Mouse (Mus musculus) intestine, postnatal 0 days (tissue): ENCODE measurements around the gene Vps13c. TPM values are rescaled to one million over a fixed set of nuclear protein-coding genes. Genes with fewer than 3 reads are reported as not detected.

Experiments
- ATAC-seq: fragments of 200-750 bp; cut with Nextera tagmentation; 2 replicates; pipeline ENCODE4 v1.8.0; 2017; ENCODE audit warnings: mild to moderate bottlenecking, moderate TSS enrichment, moderate library complexity
- H3K27ac ChIP-seq: fragments of 300-500 bp; sonication (generic); 2 replicates; pipeline ENCODE4 v1.5.1; 2014; ENCODE audit warnings: mild to moderate bottlenecking, low read depth, low read length, moderate library complexity
- H3K27me3 ChIP-seq: fragments of 300-500 bp; sonication (generic); replicated peaks from 2 replicates; pipeline ENCODE4 v1.6.1; 2014; ENCODE audit warnings: low read length, mixed read lengths; ENCODE audit not compliant: control insufficient read depth, insufficient read depth
- H3K36me3 ChIP-seq: fragments of 300-500 bp; sonication (generic); 2 replicates; pipeline ENCODE4 v1.6.1; 2014; ENCODE audit warnings: mild to moderate bottlenecking, moderate library complexity; ENCODE audit not compliant: control insufficient read depth, insufficient read depth
- H3K4me1 ChIP-seq: fragments of 300-500 bp; sonication (generic); replicated peaks from 2 replicates; pipeline ENCODE4 v1.6.1; 2014; ENCODE audit warnings: antibody characterized with exemption, low read length, mixed read lengths; ENCODE audit not compliant: control insufficient read depth, insufficient read depth
- H3K4me2 ChIP-seq: fragments of 300-500 bp; sonication (generic); replicated peaks from 2 replicates; pipeline ENCODE4 v1.6.1; 2014; ENCODE audit warnings: low read depth, mild to moderate bottlenecking, moderate library complexity
- H3K4me3 ChIP-seq: fragments of 300-500 bp; sonication (generic); 2 replicates; pipeline ENCODE4 v1.5.1; 2014; ENCODE audit warnings: low read depth, low read length
- H3K9ac ChIP-seq: fragments of 300-500 bp; sonication (generic); 2 replicates; pipeline ENCODE4 v1.6.1; 2014; ENCODE audit warnings: mild to moderate bottlenecking, low read depth, low read length
- H3K9me3 ChIP-seq: fragments of 300-500 bp; sonication (generic); 2 replicates; pipeline ENCODE4 v1.6.1; 2016; ENCODE audit warnings: mixed run types; ENCODE audit not compliant: control insufficient read depth
- CTCF ChIP-seq: sonication (generic); IDR thresholded peaks from 2 replicates; pipeline ENCODE4 v1.5.1; 2016; ENCODE audit warnings: low read depth, mild to moderate bottlenecking, control low read depth, antibody characterized with exemption, moderate library complexity
- WGBS: fragments of 180-500 bp; shearing (Covaris S2); extraction: QIAGEN DNeasy Blood & Tissue Kit; methylation state at CpG from one replicate; pipeline ENCODE4 v1.1.7; 2014; 5-methylcytosine and 5-hydroxymethylcytosine counted together
- polyA plus RNA-seq: library from polyadenylated mRNA; unstranded; fragments of >200 nt; fragmentation: Nextera tagmentation; extraction: Ambion mirVana; gene quantifications from 2 replicates; pipeline ENCODE4 v1.2.1, GENCODE M21; 2015

Gene Vps13c
- polyA plus RNA-seq, result 2.6 and 3.5 TPM in 2 replicates

DNA sequence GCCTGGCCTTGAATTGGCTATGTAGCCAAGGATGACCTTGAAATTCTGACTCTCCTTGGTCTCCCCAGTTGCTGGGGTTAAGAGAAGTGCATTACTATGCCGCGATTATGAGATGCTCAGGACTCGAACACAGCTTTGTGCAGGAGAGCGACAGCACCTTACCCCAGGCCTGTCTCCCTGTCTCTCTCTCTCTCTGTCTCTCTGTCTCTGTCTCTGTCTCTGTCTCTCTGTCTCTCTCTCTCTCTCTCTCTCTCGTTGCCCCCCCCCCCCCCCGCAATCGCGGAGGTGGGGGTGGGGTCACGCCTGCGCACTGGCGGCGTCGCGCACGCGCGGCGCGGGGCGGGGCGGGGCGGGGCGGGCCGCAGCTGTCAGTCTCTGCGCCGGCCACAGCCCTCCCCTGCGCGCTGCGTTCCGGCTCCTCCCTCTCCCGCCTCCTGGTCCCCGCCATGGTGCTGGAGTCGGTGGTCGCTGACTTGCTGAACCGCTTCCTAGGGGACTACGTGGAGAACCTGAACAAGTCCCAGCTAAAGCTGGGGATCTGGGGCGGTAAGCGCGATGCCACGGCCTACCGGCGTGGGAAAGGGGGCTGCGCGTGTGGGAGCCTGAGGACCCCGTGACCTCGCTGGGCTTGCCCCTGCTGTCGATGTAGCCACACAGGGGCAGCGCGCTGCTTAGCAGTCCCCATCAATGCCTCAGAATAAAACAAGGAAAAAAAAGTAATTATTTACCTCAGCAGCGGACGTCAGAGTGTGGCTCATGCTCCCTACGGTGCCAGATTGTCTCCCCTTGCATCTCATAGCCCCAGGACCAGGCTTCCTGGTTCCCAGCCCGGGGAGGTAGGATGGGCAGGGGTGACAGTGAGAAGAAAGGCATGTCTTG, at the start of gene Vps13c:
Vps13c (plus strand) TSS at position 416 of the 879 bp plus-strand sequence.
- no peaks in the 10 kb centered on the region for H3K4me1 ChIP-seq
- under 1% methylated on average over 40 of the region's 53 CpGs for WGBS
- 0 out of 2 replicates have a peak, but pooled peaks have one; percentile 6 for TF ChIP-seq CTCF
- H3K27ac ChIP-seq, result no peak within 1 kb of the TSS
- H3K27me3 ChIP-seq, result no peaks in the 10 kb centered on the region
- H3K9ac ChIP-seq, result peak within 1 kb of the TSS; percentile 73
- H3K4me2 ChIP-seq, result peak within 1 kb of the TSS; percentile 90
- peak; percentile 96 for ATAC-seq
- H3K4me3 ChIP-seq, result peak within 1 kb of the TSS; percentile 86
- no peaks in the 10 kb centered on the region for H3K36me3 ChIP-seq
- no peaks in the 10 kb centered on the region for H3K9me3 ChIP-seq

DNA sequence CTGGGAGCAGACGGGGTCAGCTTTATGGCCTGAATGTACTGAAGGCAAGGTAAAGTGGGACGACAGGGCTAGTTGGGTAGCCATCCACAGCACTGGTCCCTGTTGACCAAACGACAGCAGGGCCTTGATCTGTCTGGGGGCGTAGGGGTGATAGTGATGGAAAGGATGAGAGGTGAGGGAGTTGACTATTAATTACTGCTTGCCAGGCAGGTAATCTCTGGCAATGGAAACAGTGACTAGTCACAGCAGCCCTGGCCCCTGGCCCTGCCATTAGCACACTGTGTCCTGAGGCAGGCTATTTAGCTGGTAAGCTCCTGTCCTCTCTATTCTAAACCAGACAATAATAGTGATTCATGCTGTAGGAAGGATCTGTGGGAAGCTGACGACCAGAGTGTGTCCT, 47.8 kb upstream of the Vps13c start:
- Histone ChIP-seq H3K27ac (no peak overlapping the region), H3K4me3 (no peak overlapping the region), H3K9me3 (no peaks in the 10 kb centered on the region), H3K27me3 (no peaks in the 10 kb centered on the region), H3K36me3 (no peaks in the 10 kb centered on the region), H3K4me1 (no peaks in the 10 kb centered on the region), H3K4me2 (no peak overlapping the region), H3K9ac (no peak overlapping the region)
- ATAC-seq, result no peak
- WGBS, result 70% methylated on average over 5 of the region's 5 CpGs
- no peak for TF ChIP-seq CTCF

DNA sequence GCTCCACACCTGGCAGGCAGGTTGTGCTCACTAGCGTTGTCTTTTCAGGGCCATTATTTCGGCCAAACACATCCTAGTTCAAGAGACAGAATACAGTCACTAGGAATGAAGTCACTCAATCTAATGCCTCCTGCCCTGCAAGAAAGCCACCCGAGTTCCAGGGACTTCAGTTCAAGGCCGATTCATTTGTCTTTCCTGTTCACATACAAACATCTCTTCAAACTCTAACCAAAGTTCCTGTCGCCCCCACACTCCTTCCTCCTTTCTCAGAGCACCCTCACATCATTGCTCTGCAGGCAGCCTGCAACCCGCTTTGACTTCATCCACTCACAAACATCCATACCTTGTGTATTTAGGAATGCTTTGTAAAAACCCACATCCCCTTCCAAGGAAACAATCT, 46.7 kb upstream of the Vps13c start:
- H3K4me2 ChIP-seq, result no peak overlapping the region
- 66% methylated on average over 6 of the region's 6 CpGs for WGBS
- H3K4me1 ChIP-seq, result no peaks in the 10 kb centered on the region
- no peak overlapping the region for H3K27ac ChIP-seq
- ATAC-seq, result no peak
- no peak for TF ChIP-seq CTCF
- no peak overlapping the region for H3K4me3 ChIP-seq
- H3K9me3 ChIP-seq, result no peaks in the 10 kb centered on the region
- no peak overlapping the region for H3K9ac ChIP-seq
- no peaks in the 10 kb centered on the region for H3K36me3 ChIP-seq
- H3K27me3 ChIP-seq, result no peaks in the 10 kb centered on the region

DNA sequence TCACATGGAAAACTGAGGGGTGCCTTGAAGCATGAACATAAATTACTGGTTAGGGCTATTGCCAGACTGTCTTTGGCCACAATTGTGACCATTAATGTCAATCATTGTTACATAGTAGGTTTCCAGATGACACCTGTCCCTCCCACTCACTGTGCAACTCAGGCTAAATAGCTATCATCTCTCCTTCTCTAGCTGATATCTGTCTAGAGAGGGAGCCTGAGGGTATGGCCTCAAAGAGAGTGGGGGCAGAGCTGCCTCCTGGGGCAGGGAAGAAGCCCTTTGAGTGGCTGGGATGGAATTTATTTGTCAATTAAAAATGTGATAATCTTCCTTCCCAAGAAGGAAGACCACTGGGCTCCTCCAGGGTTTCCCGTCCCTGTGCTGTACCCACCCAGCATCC, 46.0 kb upstream of the Vps13c start:
- ATAC-seq, result no peak
- H3K9ac ChIP-seq, result no peak overlapping the region
- no peaks in the 10 kb centered on the region for H3K9me3 ChIP-seq
- H3K4me2 ChIP-seq, result no peak overlapping the region
- H3K4me3 ChIP-seq, result no peak overlapping the region
- TF ChIP-seq CTCF, result no peak
- no peaks in the 10 kb centered on the region for H3K27me3 ChIP-seq
- no peak overlapping the region for H3K27ac ChIP-seq
- peaks cover 2% of the 10 kb centered on the region; the same call in 1 of the 2 replicates for H3K4me1 ChIP-seq
- WGBS, result 77% methylated on average over 1 of the region's 1 CpGs
- H3K36me3 ChIP-seq, result no peaks in the 10 kb centered on the region

DNA sequence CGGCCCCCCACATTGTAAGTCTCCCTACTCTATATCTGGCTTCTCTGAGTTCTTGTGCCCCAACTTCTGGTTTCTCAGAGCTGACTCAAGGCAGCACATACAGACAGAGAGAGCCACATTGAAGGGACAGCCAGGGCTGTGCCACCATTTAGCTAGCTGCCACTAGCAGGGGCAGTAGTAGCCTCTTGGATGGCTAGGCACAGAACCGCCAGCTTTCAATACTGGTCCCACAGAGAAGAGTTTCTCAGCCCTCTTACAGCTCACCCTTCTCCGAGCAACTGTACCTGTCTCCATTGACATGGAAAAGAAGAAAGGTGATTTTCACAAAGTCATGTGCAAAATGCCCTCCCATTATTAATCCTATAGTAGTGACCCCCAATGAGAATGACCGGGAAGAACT, 45.5 kb upstream of the Vps13c start:
- no peak for TF ChIP-seq CTCF
- 75% methylated on average over 4 of the region's 4 CpGs for WGBS
- H3K9me3 ChIP-seq, result no peaks in the 10 kb centered on the region
- no peaks in the 10 kb centered on the region for H3K27me3 ChIP-seq
- H3K36me3 ChIP-seq, result no peaks in the 10 kb centered on the region
- H3K4me1 ChIP-seq, result peaks cover 4% of the 10 kb centered on the region; the same call in 1 of the 2 replicates
- H3K4me3 ChIP-seq, result no peak overlapping the region
- no peak overlapping the region for H3K4me2 ChIP-seq
- no peak overlapping the region for H3K9ac ChIP-seq
- H3K27ac ChIP-seq, result no peak overlapping the region
- no peak for ATAC-seq

DNA sequence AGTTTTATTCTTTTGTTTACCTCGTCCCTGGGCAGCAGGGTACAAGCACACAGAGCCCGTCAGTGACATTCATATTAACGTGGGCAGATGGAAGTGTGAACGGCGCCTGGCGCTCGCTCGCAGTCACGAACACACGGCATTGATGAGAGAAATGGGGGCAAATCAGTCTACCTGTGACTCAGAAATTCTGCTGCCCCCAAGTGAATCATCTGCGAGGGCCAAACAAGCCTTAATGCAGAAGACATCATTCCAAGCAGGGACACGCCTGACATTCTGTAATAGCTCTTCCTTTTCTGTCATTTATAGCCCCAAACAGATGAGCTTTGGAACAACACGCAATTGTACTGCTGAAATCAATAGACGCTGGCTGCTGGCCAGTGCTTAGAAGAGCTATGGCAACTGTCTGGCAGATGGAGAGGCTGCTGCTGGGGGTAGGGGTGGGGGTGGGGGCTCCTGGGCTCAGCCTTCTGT, 45.0 kb upstream of the Vps13c start:
- no peak overlapping the region for H3K4me2 ChIP-seq
- H3K9ac ChIP-seq, result no peak overlapping the region
- no peak for TF ChIP-seq CTCF
- no peak overlapping the region for H3K4me3 ChIP-seq
- H3K4me1 ChIP-seq, result peaks cover 4% of the 10 kb centered on the region; the same call in 1 of the 2 replicates
- 50% methylated on average over 14 of the region's 14 CpGs for WGBS
- no peak for ATAC-seq
- H3K36me3 ChIP-seq, result no peaks in the 10 kb centered on the region
- no peak overlapping the region for H3K27ac ChIP-seq
- H3K9me3 ChIP-seq, result no peaks in the 10 kb centered on the region
- no peaks in the 10 kb centered on the region for H3K27me3 ChIP-seq
